Mouse (Mus musculus): ENCODE data around the gene Stip1.

GRCm38 (mm10) chr19:7089050-7089449, 49.3 kb upstream of the Stip1 start:
- TF ChIP-seq CHD1 (IDR thresholded peaks at IDR 0.05; ENCODE audit: low read depth, low read length): no peak
- TF ChIP-seq E2F4 (IDR thresholded peaks at IDR 0.05; ENCODE audit: borderline replicate concordance, low read depth, low read length): no peak
- TF ChIP-seq GABPA (IDR thresholded peaks at IDR 0.05; ENCODE audit: low read depth, low read length): no peak
- TF ChIP-seq MAX (IDR thresholded peaks at IDR 0.05; ENCODE audit: low read length): no peak
- no peak for TF ChIP-seq BHLHE40 (IDR thresholded peaks at IDR 0.05; ENCODE audit: borderline replicate concordance, low read depth, low read length)
